Mouse (Mus musculus): Measurements from ENCODE around the gene Adipoq. TPM values are rescaled to one million over a fixed set of nuclear protein-coding genes. Genes with fewer than 3 reads are reported as not detected.

Adipoq gene
- polyA plus RNA-seq, 1 experiment from 2014 or later = not detected

GRCm38 (mm10) chr16:23107231-23107942 lies 38.9 kb upstream of the Adipoq start, which contains the start of gene Eif4a2:
Gene Eif4a2, plus strand, starts transcription at chr16:23107444.
- peak; percentile 93 for ATAC-seq
- Histone ChIP-seq H3K9me3 (no peaks in the 10 kb centered on the region), H3K27ac (peak within 1 kb of the TSS; percentile 96), H3K27me3 (replicated peaks) (no peaks in the 10 kb centered on the region), H3K4me1 (replicated peaks) (peaks cover 8% of the 10 kb centered on the region; the same call in 1 of the 2 replicates), H3K9ac (peak within 1 kb of the TSS; percentile 99), H3K4me3 (replicated peaks) (peak within 1 kb of the TSS; percentile 87), H3K36me3 (peaks cover 14% of the 10 kb centered on the region; the same call in 1 of the 2 replicates), H3K4me2 (replicated peaks) (peak within 1 kb of the TSS; percentile 67)
- WGBS = under 1% methylated on average over 71 of the region's 71 CpGs

GRCm38 (mm10) chr16:23107946-23108759 lies 38.2 kb upstream of the Adipoq start:
- Histone ChIP-seq H3K27ac (peak overlapping the region; percentile 96), H3K9ac (peak overlapping the region; percentile 99), H3K4me1 (replicated peaks) (peaks cover 8% of the 10 kb centered on the region; the same call in 1 of the 2 replicates), H3K36me3 (peaks cover 22% of the 10 kb centered on the region; the same call in 1 of the 2 replicates), H3K27me3 (replicated peaks) (no peaks in the 10 kb centered on the region), H3K4me2 (replicated peaks) (peak overlapping the region; percentile 67), H3K9me3 (no peaks in the 10 kb centered on the region), H3K4me3 (replicated peaks) (peak overlapping the region; percentile 87)
- under 1% methylated on average over 52 of the region's 52 CpGs for WGBS
- peak; percentile 77 for ATAC-seq

GRCm38 (mm10) chr16:23108943-23109342 lies 37.4 kb upstream of the Adipoq start:
- Histone ChIP-seq H3K4me1 (replicated peaks) (peaks cover 8% of the 10 kb centered on the region; the same call in 1 of the 2 replicates), H3K36me3 (peaks cover 22% of the 10 kb centered on the region; the same call in 1 of the 2 replicates), H3K27me3 (replicated peaks) (no peaks in the 10 kb centered on the region), H3K9me3 (no peaks in the 10 kb centered on the region), H3K4me2 (replicated peaks) (peak overlapping the region; percentile 67), H3K9ac (peak overlapping the region; percentile 99), H3K4me3 (replicated peaks) (peak overlapping the region; percentile 87), H3K27ac (peak overlapping the region; percentile 32)
- ATAC-seq = no peak
- 2% methylated on average over 5 of the region's 5 CpGs for WGBS

- Histone ChIP-seq H3K27me3 (replicated peaks) (no peaks in the 10 kb centered on the region), H3K36me3 (peaks cover 22% of the 10 kb centered on the region), H3K9ac (peak overlapping the region; percentile 99), H3K27ac (peak overlapping the region; percentile 32; the same call in 1 of the 2 replicates), H3K4me3 (replicated peaks) (peak overlapping the region; percentile 87), H3K9me3 (no peaks in the 10 kb centered on the region), H3K4me1 (replicated peaks) (peaks cover 8% of the 10 kb centered on the region; the same call in 1 of the 2 replicates), H3K4me2 (replicated peaks) (peak overlapping the region; percentile 67)
- 40% methylated on average over 5 of the region's 5 CpGs for WGBS
- no peak for ATAC-seq
These were observed 36.7 kb upstream of the Adipoq start for GRCm38 (mm10) chr16:23109350-23110280.

- no peak for ATAC-seq
- Histone ChIP-seq H3K4me2 (replicated peaks) (0 out of 2 replicates have a peak overlapping the region, but pooled peaks have one; percentile 31), H3K27me3 (replicated peaks) (no peaks in the 10 kb centered on the region), H3K4me3 (replicated peaks) (no peak overlapping the region), H3K9ac (no peak overlapping the region), H3K4me1 (replicated peaks) (peaks cover 8% of the 10 kb centered on the region; the same call in 1 of the 2 replicates), H3K36me3 (peaks cover 22% of the 10 kb centered on the region), H3K27ac (no peak overlapping the region), H3K9me3 (no peaks in the 10 kb centered on the region)
- 73% methylated on average over 12 of the region's 12 CpGs for WGBS
These were observed 34.0 kb upstream of the Adipoq start for GRCm38 (mm10) chr16:23112348-23112747.

- ATAC-seq = no peak
- H3K36me3 ChIP-seq = peaks cover 22% of the 10 kb centered on the region
- WGBS = 51% methylated on average over 9 of the region's 9 CpGs
These were observed 33.4 kb upstream of the Adipoq start for GRCm38 (mm10) chr16:23112861-23113435.

GRCm38 (mm10) chr16:23113903-23114302 lies 32.4 kb upstream of the Adipoq start:
- Histone ChIP-seq H3K9me3 (no peaks in the 10 kb centered on the region), H3K27me3 (replicated peaks) (no peaks in the 10 kb centered on the region), H3K4me3 (replicated peaks) (no peak overlapping the region), H3K36me3 (peaks cover 20% of the 10 kb centered on the region), H3K4me1 (replicated peaks) (peaks cover 8% of the 10 kb centered on the region; the same call in 1 of the 2 replicates), H3K9ac (no peak overlapping the region), H3K27ac (no peak overlapping the region), H3K4me2 (replicated peaks) (no peak overlapping the region)
- peak; percentile 31; the same call in 1 of the 2 replicates for ATAC-seq

More at GRCm38 (mm10) chr16:23112861-23113435, 33.4 kb upstream of the Adipoq start:
- no peaks in the 10 kb centered on the region for H3K9me3 ChIP-seq
- H3K4me2 ChIP-seq (replicated peaks) = no peak overlapping the region
- H3K4me3 ChIP-seq (replicated peaks) = no peak overlapping the region
- no peak overlapping the region for H3K27ac ChIP-seq
- peaks cover 8% of the 10 kb centered on the region; the same call in 1 of the 2 replicates for H3K4me1 ChIP-seq (replicated peaks)
- no peak overlapping the region for H3K9ac ChIP-seq
- no peaks in the 10 kb centered on the region for H3K27me3 ChIP-seq (replicated peaks)

- peaks cover 6% of the 10 kb centered on the region; the same call in 1 of the 2 replicates for H3K4me1 ChIP-seq (replicated peaks)
- H3K4me2 ChIP-seq (replicated peaks) = no peak overlapping the region
- no peak overlapping the region for H3K27ac ChIP-seq
- H3K27me3 ChIP-seq (replicated peaks) = no peaks in the 10 kb centered on the region
- H3K36me3 ChIP-seq = peaks cover 17% of the 10 kb centered on the region
- no peak overlapping the region for H3K4me3 ChIP-seq (replicated peaks)
- no peak overlapping the region for H3K9ac ChIP-seq
- WGBS = 60% methylated on average over 5 of the region's 5 CpGs
- no peaks in the 10 kb centered on the region for H3K9me3 ChIP-seq
- peak; percentile 31; the same call in 1 of the 2 replicates for ATAC-seq
These were observed 31.8 kb upstream of the Adipoq start for GRCm38 (mm10) chr16:23114339-23115171.

GRCm38 (mm10) chr16:23115486-23115885 lies 30.9 kb upstream of the Adipoq start:
- H3K4me1 ChIP-seq (replicated peaks) = peaks cover 5% of the 10 kb centered on the region; the same call in 1 of the 2 replicates
- no peak overlapping the region for H3K4me3 ChIP-seq (replicated peaks)
- no peaks in the 10 kb centered on the region for H3K27me3 ChIP-seq (replicated peaks)
- H3K9ac ChIP-seq = no peak overlapping the region
- 72% methylated on average over 3 of the region's 3 CpGs for WGBS
- H3K36me3 ChIP-seq = peaks cover 19% of the 10 kb centered on the region
- ATAC-seq = no peak
- no peak overlapping the region for H3K27ac ChIP-seq
- no peak overlapping the region for H3K4me2 ChIP-seq (replicated peaks)
- H3K9me3 ChIP-seq = no peaks in the 10 kb centered on the region

- no peak for ATAC-seq
- 49% methylated on average over 4 of the region's 4 CpGs for WGBS
- peaks cover 15% of the 10 kb centered on the region for H3K36me3 ChIP-seq
These were observed 29.2 kb upstream of the Adipoq start for GRCm38 (mm10) chr16:23117173-23117572.

More at GRCm38 (mm10) chr16:23117173-23117572, 29.2 kb upstream of the Adipoq start:
- no peak overlapping the region for H3K9ac ChIP-seq
- H3K4me2 ChIP-seq (replicated peaks) = no peak overlapping the region
- H3K27ac ChIP-seq = no peak overlapping the region
- H3K4me1 ChIP-seq (replicated peaks) = no peaks in the 10 kb centered on the region
- no peaks in the 10 kb centered on the region for H3K9me3 ChIP-seq
- no peak overlapping the region for H3K4me3 ChIP-seq (replicated peaks)
- no peaks in the 10 kb centered on the region for H3K27me3 ChIP-seq (replicated peaks)
